Mouse (Mus musculus) erythroblast, embryonic 14.5 days (primary cell): ENCODE data around the gene Prickle2. TPM values are rescaled to one million over a fixed set of nuclear protein-coding genes. Genes with fewer than 3 reads are reported as not detected.

Experiments used
- H3K27me3 ChIP-seq: 2 replicates; pipeline ENCODE4 v1.6.1; 2012; ENCODE audit warnings: inconsistent platforms; ENCODE audit not compliant: control insufficient read depth
- H3K36me3 ChIP-seq: 2 replicates; pipeline ENCODE4 v1.6.1; 2012; ENCODE audit warnings: mild to moderate bottlenecking, inconsistent platforms; ENCODE audit not compliant: control insufficient read depth
- H3K4me1 ChIP-seq: 2 replicates; pipeline ENCODE4 v1.6.1; 2012; ENCODE audit warnings: inconsistent platforms; ENCODE audit not compliant: control insufficient read depth
- H3K4me3 ChIP-seq: replicated peaks from 2 replicates; pipeline ENCODE3; 2012; ENCODE audit warnings: moderate library complexity, mild to moderate bottlenecking, inconsistent platforms
- H3K9me3 ChIP-seq: 2 replicates; pipeline ENCODE4 v1.6.1; 2012; ENCODE audit warnings: low read length, inconsistent platforms, mixed read lengths; ENCODE audit not compliant: control insufficient read depth
- GATA1 ChIP-seq: IDR thresholded peaks from 2 replicates; pipeline ENCODE4 v1.6.1; 2012; ENCODE audit warnings: low read length, inconsistent platforms, mixed read lengths
- TAL1 ChIP-seq: IDR thresholded peaks from 3 replicates; pipeline ENCODE4 v1.6.1; 2012; ENCODE audit warnings: low read length, inconsistent platforms, mixed read lengths
- polyA plus RNA-seq: library from polyadenylated mRNA; stranded (reverse); fragments of >175 nt; gene quantifications from 2 replicates; pipeline ENCODE4 v1.2.3, GENCODE M21; 2012

The Prickle2 gene
- polyA plus RNA-seq, 1 experiment, result not detected

DNA sequence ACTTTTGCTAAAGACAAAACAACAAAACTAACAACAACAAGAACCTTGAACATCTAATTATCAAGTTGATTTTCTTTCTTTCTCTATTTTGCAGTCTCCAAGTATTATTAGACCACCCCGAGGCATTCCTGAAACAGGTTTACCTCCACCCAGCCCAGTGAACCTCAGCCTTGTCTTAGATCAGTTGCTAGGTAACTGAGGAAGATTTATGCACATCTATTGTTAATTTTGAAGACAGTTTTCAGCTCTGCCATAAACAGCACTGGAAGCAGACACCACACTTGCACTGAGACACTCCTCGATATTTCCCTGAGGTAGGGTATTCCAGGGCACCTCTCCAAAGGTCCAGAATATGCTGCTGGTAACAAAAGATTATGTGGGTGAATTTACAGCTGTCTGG, 18.4 kb upstream of the Prickle2 start:
- Histone ChIP-seq H3K4me1 (no peaks in the 10 kb centered on the region), H3K4me3 (no peak overlapping the region), H3K27me3 (no peaks in the 10 kb centered on the region), H3K9me3 (no peaks in the 10 kb centered on the region), H3K36me3 (no peaks in the 10 kb centered on the region)
- TF ChIP-seq GATA1, result no peak
- no peak for TF ChIP-seq TAL1

DNA sequence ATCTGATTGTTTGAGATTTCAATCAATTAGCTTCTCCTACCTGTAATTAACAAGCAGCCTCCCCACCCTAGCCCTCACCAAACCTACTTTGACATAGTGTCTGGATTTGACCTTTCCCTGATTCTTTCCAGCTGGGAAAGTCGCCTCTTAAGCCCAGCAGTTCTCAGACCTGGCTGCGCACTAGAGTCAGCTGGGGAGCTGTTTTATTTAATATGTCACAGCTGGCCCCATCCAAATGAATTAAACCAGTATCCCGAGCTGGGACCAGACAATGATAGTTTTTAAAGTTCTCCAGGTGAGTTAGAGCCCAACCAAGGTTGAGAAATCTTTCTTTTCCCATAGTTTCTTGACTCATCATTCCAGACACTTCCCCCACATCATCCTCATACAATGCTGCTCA, 9.9 kb upstream of the Prickle2 start:
- no peak for TF ChIP-seq GATA1
- TF ChIP-seq TAL1, result no peak
- Histone ChIP-seq H3K27me3 (no peaks in the 10 kb centered on the region), H3K36me3 (no peaks in the 10 kb centered on the region), H3K4me1 (no peaks in the 10 kb centered on the region), H3K9me3 (no peaks in the 10 kb centered on the region; the same call in 1 of the 2 replicates), H3K4me3 (no peak overlapping the region)

GRCm38 (mm10) chr6:92714748-92715147, 8.8 kb upstream of the Prickle2 start:
- H3K36me3 ChIP-seq, result no peaks in the 10 kb centered on the region
- TF ChIP-seq GATA1, result no peak
- no peak for TF ChIP-seq TAL1
- no peaks in the 10 kb centered on the region; the same call in 1 of the 2 replicates for H3K9me3 ChIP-seq
- no peaks in the 10 kb centered on the region for H3K4me1 ChIP-seq
- no peaks in the 10 kb centered on the region for H3K27me3 ChIP-seq
- no peak overlapping the region for H3K4me3 ChIP-seq

- Histone ChIP-seq H3K36me3 (no peaks in the 10 kb centered on the region), H3K4me1 (no peaks in the 10 kb centered on the region), H3K4me3 (no peak overlapping the region), H3K9me3 (no peaks in the 10 kb centered on the region; the same call in 1 of the 2 replicates), H3K27me3 (peaks cover 23% of the 10 kb centered on the region)
- no peak for TF ChIP-seq GATA1
- TF ChIP-seq TAL1, result no peak
These were observed 2.2 kb upstream of the Prickle2 start for GRCm38 (mm10) chr6:92708137-92708536.

GRCm38 (mm10) chr6:92705353-92706144, 406 bp downstream of the Prickle2 start:
- H3K4me1 ChIP-seq, result no peaks in the 10 kb centered on the region
- H3K9me3 ChIP-seq, result no peaks in the 10 kb centered on the region
- TF ChIP-seq TAL1 (no peak), GATA1 (no peak)
- peak overlapping the region; percentile 18 for H3K4me3 ChIP-seq
- peaks cover 26% of the 10 kb centered on the region for H3K27me3 ChIP-seq
- H3K36me3 ChIP-seq, result no peaks in the 10 kb centered on the region

DNA sequence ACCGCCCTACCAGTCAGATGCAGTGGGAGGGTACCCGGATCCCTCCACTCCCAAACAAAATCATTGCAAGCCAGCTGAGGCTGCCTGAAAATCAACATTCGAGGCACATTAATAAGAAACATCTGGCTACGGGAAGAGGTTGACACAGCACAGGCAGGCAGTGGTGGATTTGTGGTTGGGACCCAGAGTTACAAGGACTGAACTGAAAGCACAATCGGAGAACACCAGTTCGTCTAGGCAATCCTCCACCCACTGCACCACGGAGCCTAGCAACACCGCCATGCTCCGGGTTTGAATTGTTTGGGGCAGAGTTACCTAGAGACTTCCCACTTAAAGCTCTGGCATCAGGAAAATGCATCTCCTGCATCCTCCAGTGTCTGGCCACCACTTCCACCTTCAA, 1.1 kb downstream of the Prickle2 start:
- no peak overlapping the region for H3K4me3 ChIP-seq
- no peaks in the 10 kb centered on the region for H3K4me1 ChIP-seq
- TF ChIP-seq GATA1, result no peak
- no peaks in the 10 kb centered on the region for H3K9me3 ChIP-seq
- H3K27me3 ChIP-seq, result peaks cover 26% of the 10 kb centered on the region
- H3K36me3 ChIP-seq, result no peaks in the 10 kb centered on the region

DNA sequence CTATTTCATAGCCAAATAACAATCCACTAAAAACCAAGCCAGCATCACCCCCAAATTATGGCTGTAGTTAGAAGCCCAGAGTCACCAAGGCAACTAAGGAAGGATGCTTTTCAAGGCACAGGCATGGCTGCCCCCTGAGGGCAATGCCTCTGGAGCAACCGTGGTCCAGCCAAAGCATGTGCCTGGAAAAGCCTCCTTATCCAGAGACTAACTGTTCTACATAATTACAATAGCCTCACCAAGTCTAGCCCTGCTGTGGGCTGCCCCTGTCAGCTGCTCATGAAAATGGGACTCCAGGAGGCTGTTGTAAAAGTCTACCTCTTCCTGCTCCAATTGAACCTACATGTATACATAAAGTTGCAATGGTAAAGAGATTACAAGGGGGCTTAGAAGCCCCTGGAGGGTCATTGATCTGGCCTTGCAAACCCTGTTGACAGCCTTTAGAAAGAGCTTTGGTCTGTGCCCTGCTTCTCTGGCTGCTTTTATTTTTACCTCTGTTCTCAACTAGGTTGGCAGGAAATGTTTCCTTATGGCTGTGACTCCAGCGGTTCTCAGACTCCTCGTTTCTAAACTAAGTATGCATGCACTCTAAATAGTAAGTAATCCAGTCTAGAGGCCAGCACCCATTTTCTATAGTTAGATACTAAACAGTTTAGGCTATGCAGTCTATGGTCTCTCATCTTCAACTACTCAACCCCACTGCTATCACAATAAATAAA, 6.3 kb downstream of the Prickle2 start:
- H3K4me3 ChIP-seq, result no peak overlapping the region
- H3K36me3 ChIP-seq, result no peaks in the 10 kb centered on the region
- TF ChIP-seq TAL1 (no peak), GATA1 (no peak)
- no peaks in the 10 kb centered on the region for H3K9me3 ChIP-seq
- H3K4me1 ChIP-seq, result no peaks in the 10 kb centered on the region
- peaks cover 8% of the 10 kb centered on the region for H3K27me3 ChIP-seq

- Histone ChIP-seq H3K4me3 (no peak overlapping the region), H3K4me1 (no peaks in the 10 kb centered on the region), H3K36me3 (no peaks in the 10 kb centered on the region), H3K27me3 (no peaks in the 10 kb centered on the region), H3K9me3 (no peaks in the 10 kb centered on the region)
- TF ChIP-seq TAL1 (no peak), GATA1 (no peak)
These were observed 8.1 kb downstream of the Prickle2 start for GRCm38 (mm10) chr6:92697807-92698206.

- Histone ChIP-seq H3K9me3 (no peaks in the 10 kb centered on the region), H3K36me3 (no peaks in the 10 kb centered on the region), H3K4me3 (no peak overlapping the region), H3K27me3 (no peaks in the 10 kb centered on the region), H3K4me1 (no peaks in the 10 kb centered on the region)
- no peak for TF ChIP-seq TAL1
- TF ChIP-seq GATA1, result no peak
These were observed 18.6 kb downstream of the Prickle2 start for GRCm38 (mm10) chr6:92687317-92687716.
